9 mouse cellular contexts compared by ENCODE assay signal in the genomic region with DNA sequence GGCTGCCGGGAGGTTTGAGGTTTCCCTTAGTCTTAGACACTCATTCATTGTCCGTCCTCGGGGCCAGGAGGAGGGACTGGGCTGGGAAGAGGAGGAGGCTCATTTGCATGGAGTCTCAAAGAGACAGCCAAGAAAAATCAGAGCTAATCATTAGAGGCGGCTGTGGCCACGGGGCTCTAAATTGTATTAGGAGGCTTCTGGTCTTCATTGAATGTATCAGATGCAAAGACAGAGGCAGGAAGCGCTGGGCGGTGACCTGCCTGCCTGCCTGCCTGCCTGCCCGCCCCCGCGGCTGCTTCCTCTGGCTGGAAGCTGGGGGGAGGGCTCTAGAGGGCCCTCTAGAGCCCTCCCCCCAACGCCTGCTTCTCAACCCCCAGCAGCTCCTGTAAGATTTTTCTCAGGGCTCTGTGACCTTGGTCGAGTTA. TPM values are rescaled to one million over a fixed set of nuclear protein-coding genes. Genes with fewer than 3 reads are reported as not detected.
DNase-seq lines count a peak whose midpoint lies in the region; ATAC-seq and TF ChIP-seq lines count a peak whose summit lies in the region.
"Had no signal": no experiment of that assay in that cellular context is flagged by ENCODE, and none has a peak within 500 bp of the region (broad histone marks: within the 10 kb centered on the region; RNA-seq: fewer than 3 reads in every experiment).

No protein-coding gene starts in this region.

- H3K9me3 ChIP-seq in heart, embryonic 14.5 days (ENCODE audit: control insufficient read depth, low read length): no peaks in the 10 kb centered on the region
- H3K9me3 ChIP-seq in embryonic facial prominence, embryonic 10.5 days: no peaks in the 10 kb centered on the region
- no peaks in the 10 kb centered on the region for H3K9me3 ChIP-seq in midbrain, embryonic 14.5 days (ENCODE audit: control insufficient read depth, low read length)
- H3K9me3 ChIP-seq: megakaryocyte, embryonic 14.5 days had no signal

- H3K27me3 ChIP-seq in heart, embryonic 14.5 days (ENCODE audit: control insufficient read depth, insufficient read depth, low read length): peaks cover 29% of the 10 kb centered on the region; the same call in 1 of the 2 replicates
- peaks cover 25% of the 10 kb centered on the region for H3K27me3 ChIP-seq in embryonic facial prominence, embryonic 10.5 days (replicated peaks; ENCODE audit: low read depth, poor library complexity, severe bottlenecking)
- H3K27me3 ChIP-seq in kidney, adult 2 months (replicated peaks; ENCODE audit: control insufficient read depth, insufficient read depth, low read length): no peaks in the 10 kb centered on the region
- no peaks in the 10 kb centered on the region for H3K27me3 ChIP-seq in midbrain, embryonic 14.5 days (ENCODE audit: control insufficient read depth, insufficient read depth, low read length)

- TF ChIP-seq POLR2A in kidney, adult 2 months (IDR thresholded peaks at IDR 0.05; ENCODE audit: low read depth, low read length): no peak

- 0 out of 2 replicates have a peak, but pooled peaks have one; percentile 36 for ATAC-seq in heart, embryonic 14.5 days (ENCODE audit: insufficient number of reproducible peaks, insufficient read depth, low FRiP score, low read depth)
- no peak for ATAC-seq in midbrain, embryonic 14.5 days (ENCODE audit: low FRiP score, low TSS enrichment)
- no peak for ATAC-seq in megakaryocyte-erythroid progenitor cell, adult 5-6 weeks (replicated peaks; ENCODE audit: low FRiP score, low TSS enrichment, poor library complexity, severe bottlenecking)

- H3K4me1 ChIP-seq in heart, embryonic 14.5 days (ENCODE audit: control insufficient read depth in 2 of 2, insufficient read depth in 2 of 2, low read length in 2 of 2): peaks cover 9 to 12% of the 10 kb centered on the region in 2 experiments; a peak in 3 of 4 replicates
- H3K4me1 ChIP-seq in embryonic facial prominence, embryonic 10.5 days: peaks cover 35% of the 10 kb centered on the region
- peaks cover 6% of the 10 kb centered on the region; the same call in 1 of the 2 replicates for H3K4me1 ChIP-seq in kidney, adult 2 months (ENCODE audit: control insufficient read depth, insufficient read depth, low read length)
- peaks cover 27% of the 10 kb centered on the region for H3K4me1 ChIP-seq in midbrain, embryonic 14.5 days (ENCODE audit: control insufficient read depth, insufficient read depth, low read length)

- no peak overlapping the region for H3K4me3 ChIP-seq in heart, embryonic 14.5 days (ENCODE audit: control insufficient read depth in 1 of 2, insufficient read depth in 1 of 2, low read depth in 1 of 2, low read length in 2 of 2)
- peak overlapping the region; percentile 39 for H3K4me3 ChIP-seq in embryonic facial prominence, embryonic 10.5 days
- H3K4me3 ChIP-seq in kidney, adult 2 months (ENCODE audit: insufficient read depth, low read depth, low read length): no peak overlapping the region
- no peak overlapping the region for H3K4me3 ChIP-seq in midbrain, embryonic 14.5 days (replicated peaks; ENCODE audit: low read depth, low read length)
- H3K4me3 ChIP-seq: megakaryocyte, embryonic 14.5 days had no signal

- no peaks in the 10 kb centered on the region for H3K36me3 ChIP-seq in heart, embryonic 14.5 days (ENCODE audit: control insufficient read depth, insufficient read depth, low read length)
- no peaks in the 10 kb centered on the region for H3K36me3 ChIP-seq in embryonic facial prominence, embryonic 10.5 days (replicated peaks)
- no peaks in the 10 kb centered on the region for H3K36me3 ChIP-seq in kidney, adult 2 months (ENCODE audit: control insufficient read depth, insufficient read depth, low read length)
- no peaks in the 10 kb centered on the region for H3K36me3 ChIP-seq in midbrain, embryonic 14.5 days (ENCODE audit: control insufficient read depth, insufficient read depth, low read length)

- H3K27ac ChIP-seq in heart, embryonic 14.5 days (replicated peaks in 1 of 2; ENCODE audit: control insufficient read depth in 1 of 2, insufficient read depth in 1 of 2, low read depth in 2 of 2, low read length in 2 of 2): no peak overlapping the region; a peak in 1 of 4 replicates
- peak overlapping the region; percentile 72 for H3K27ac ChIP-seq in embryonic facial prominence, embryonic 10.5 days (replicated peaks)
- H3K27ac ChIP-seq in kidney, adult 2 months (ENCODE audit: insufficient read depth, low read depth, low read length): peak overlapping the region; percentile 22; the same call in 1 of the 2 replicates
- H3K27ac ChIP-seq in midbrain, embryonic 14.5 days (replicated peaks; ENCODE audit: low read depth, low read length): no peak overlapping the region

- peak overlapping the region; percentile 32 for H3K4me2 ChIP-seq in heart, embryonic 14.5 days (ENCODE audit: low read length)
- H3K4me2 ChIP-seq in midbrain, embryonic 14.5 days (ENCODE audit: low read length): peak overlapping the region; percentile 17; the same call in 1 of the 2 replicates

- TF ChIP-seq CTCF in kidney, adult 2 months (conservative IDR thresholded peaks at IDR 0.05; ENCODE audit: insufficient read depth, insufficient read length, low read depth, low read length): no peak

- DNase-seq in heart, adult 11 months: no peak
- DNase-seq in embryonic facial prominence, embryonic 10.5 days (ENCODE audit: low spot score): peak; percentile 52
- peak; percentile 75 for DNase-seq in kidney, adult 2 months
- peak; percentile 64 for DNase-seq in midbrain, embryonic 14.5 days
- no peak for DNase-seq in frontal cortex, adult 2 months (ENCODE audit: extremely low spot score in 1 of 2, low spot score in 1 of 2)
- no peak for DNase-seq in adipocyte (ENCODE audit: low spot score)

- under 1% methylated on average over 11 of the region's 12 CpGs for WGBS in heart, embryonic 14.5 days
- 1% methylated on average over 12 of the region's 12 CpGs for WGBS in embryonic facial prominence, embryonic 10.5 days
- 3% methylated on average over 12 of the region's 12 CpGs for WGBS in kidney, adult 2 months
- under 1% methylated on average over 12 of the region's 12 CpGs for WGBS in midbrain, embryonic 14.5 days

- H3K9ac ChIP-seq in heart, embryonic 14.5 days (ENCODE audit: low read length): no peak overlapping the region
- no peak overlapping the region for H3K9ac ChIP-seq in midbrain, embryonic 14.5 days (replicated peaks; ENCODE audit: low read length)

RNA-seq across cellular contexts. Expression of a gene that starts 23.2 kb away (rescaled TPM):
- polyA plus RNA-seq in heart, embryonic 14.5 days (2014; fragmentation: Nextera tagmentation; extraction: Ambion mirVana): 0.07 TPM in 1 of 2 replicates, not detected in the other
- 0.12 and 0.40 TPM in 2 replicates for polyA plus RNA-seq in embryonic facial prominence, embryonic 10.5 days (2016; fragmentation: Nextera tagmentation; extraction: Ambion mirVana)
- 9.6 and 10.3 TPM in 2 replicates for polyA plus RNA-seq in kidney, adult 2 months (2012; rRNA removed)
- polyA plus RNA-seq in midbrain, embryonic 14.5 days (2014; fragmentation: Nextera tagmentation; extraction: Ambion mirVana): 3.0 and 3.9 TPM in 2 replicates
- 33.4 and 38.0 TPM in 2 replicates for polyA plus RNA-seq in frontal cortex, adult 2 months (2012; rRNA removed)
- total RNA-seq in megakaryocyte-erythroid progenitor cell, adult 5-6 weeks (2014; fragmentation: Nextera tagmentation): 0.13 TPM in 1 of 2 replicates, not detected in the other
- not detected in 2 replicates for total RNA-seq in megakaryocyte-erythroid progenitor cell, adult 5-6 weeks (2017)

Comparison
In these comparisons a context has a peak if more than half of its experiments do, and no peak if none do; other contexts are left out.
1. H3K27ac ChIP-seq: peak in embryonic facial prominence, embryonic 10.5 days (single experiment) and kidney, adult 2 months (single experiment); none in heart, embryonic 14.5 days (0 of 2) and midbrain, embryonic 14.5 days (single experiment).
2. DNase-seq: peak in embryonic facial prominence, embryonic 10.5 days (single experiment), kidney, adult 2 months (single experiment) and midbrain, embryonic 14.5 days (single experiment); none in heart, adult 11 months (single experiment), frontal cortex, adult 2 months (0 of 2) and adipocyte (single experiment).